Mouse (Mus musculus): Measurements from ENCODE around the gene Slc23a2.

The Slc23a2 gene

GRCm38 (mm10) chr2:132049491-132049890, 95.4 kb downstream of the Slc23a2 start:
- DNase-seq (ENCODE audit: low spot score in 2 of 2) = no peak

- DNase-seq (ENCODE audit: low spot score in 2 of 2) = no peak
Measured at GRCm38 (mm10) chr2:132048143-132048772, 96.7 kb downstream of the Slc23a2 start.

GRCm38 (mm10) chr2:132047364-132047763, 97.5 kb downstream of the Slc23a2 start:
- no peak for DNase-seq (ENCODE audit: low spot score in 2 of 2)

- no peak for DNase-seq (ENCODE audit: low spot score in 2 of 2)
Measured at GRCm38 (mm10) chr2:132046659-132047058, 98.2 kb downstream of the Slc23a2 start.

GRCm38 (mm10) chr2:132044320-132045274, 100.3 kb downstream of the Slc23a2 start:
- DNase-seq (ENCODE audit: low spot score in 2 of 2) = no peak

GRCm38 (mm10) chr2:132043101-132043621, 101.7 kb downstream of the Slc23a2 start:
- peak in 1 of 2 experiments; percentile 49 for DNase-seq (ENCODE audit: low spot score in 2 of 2)

GRCm38 (mm10) chr2:132039894-132040293, 105.0 kb downstream of the Slc23a2 start:
- DNase-seq (ENCODE audit: low spot score in 2 of 2) = no peak

- DNase-seq (ENCODE audit: low spot score in 2 of 2) = no peak
Measured at GRCm38 (mm10) chr2:132036326-132036725, 108.6 kb downstream of the Slc23a2 start.

- DNase-seq (ENCODE audit: low spot score in 2 of 2) = peak in 1 of 2 experiments; percentile 38
Measured at GRCm38 (mm10) chr2:132035470-132035835, 109.5 kb downstream of the Slc23a2 start.

GRCm38 (mm10) chr2:132034590-132035469, 110.1 kb downstream of the Slc23a2 start:
- no peak for DNase-seq (ENCODE audit: low spot score in 2 of 2)

- no peak for DNase-seq (ENCODE audit: low spot score in 2 of 2)
Measured at GRCm38 (mm10) chr2:132031364-132032095, 113.4 kb downstream of the Slc23a2 start.

- DNase-seq (ENCODE audit: low spot score in 2 of 2) = peak in 1 of 2 experiments; percentile 64
Measured at GRCm38 (mm10) chr2:132030418-132031363, 114.2 kb downstream of the Slc23a2 start.

GRCm38 (mm10) chr2:132029646-132030417, 115.1 kb downstream of the Slc23a2 start, which contains the start of gene Rassf2:
TSS of gene Rassf2 (minus strand) at chr2:132030258.
- DNase-seq (ENCODE audit: low spot score in 2 of 2) = peak; percentile 65 to 85

GRCm38 (mm10) chr2:132028894-132029605, 115.9 kb downstream of the Slc23a2 start:
- DNase-seq (ENCODE audit: low spot score in 2 of 2) = peak in 1 of 2 experiments; percentile 44

- DNase-seq (ENCODE audit: low spot score in 2 of 2) = no peak
Measured at GRCm38 (mm10) chr2:132028107-132028506, 116.8 kb downstream of the Slc23a2 start.

GRCm38 (mm10) chr2:132027366-132027765, 117.5 kb downstream of the Slc23a2 start:
- DNase-seq (ENCODE audit: low spot score in 2 of 2) = no peak

GRCm38 (mm10) chr2:132024028-132024427, 120.9 kb downstream of the Slc23a2 start:
- no peak for DNase-seq (ENCODE audit: low spot score in 2 of 2)

GRCm38 (mm10) chr2:132022621-132023020, 122.3 kb downstream of the Slc23a2 start:
- DNase-seq (ENCODE audit: low spot score in 2 of 2) = no peak
